Mouse (Mus musculus) kidney, postnatal 36 days (tissue): Measurements from ENCODE around the gene Tarsl2.

ENCODE experiments used
- DNase-seq, 2 experiments: peaks; one replicate each; pipeline ENCODE4 v3.0.0; 2021 to 2022; ENCODE audit warnings: mixed read lengths in 2 of 2

The Tarsl2 gene

DNA sequence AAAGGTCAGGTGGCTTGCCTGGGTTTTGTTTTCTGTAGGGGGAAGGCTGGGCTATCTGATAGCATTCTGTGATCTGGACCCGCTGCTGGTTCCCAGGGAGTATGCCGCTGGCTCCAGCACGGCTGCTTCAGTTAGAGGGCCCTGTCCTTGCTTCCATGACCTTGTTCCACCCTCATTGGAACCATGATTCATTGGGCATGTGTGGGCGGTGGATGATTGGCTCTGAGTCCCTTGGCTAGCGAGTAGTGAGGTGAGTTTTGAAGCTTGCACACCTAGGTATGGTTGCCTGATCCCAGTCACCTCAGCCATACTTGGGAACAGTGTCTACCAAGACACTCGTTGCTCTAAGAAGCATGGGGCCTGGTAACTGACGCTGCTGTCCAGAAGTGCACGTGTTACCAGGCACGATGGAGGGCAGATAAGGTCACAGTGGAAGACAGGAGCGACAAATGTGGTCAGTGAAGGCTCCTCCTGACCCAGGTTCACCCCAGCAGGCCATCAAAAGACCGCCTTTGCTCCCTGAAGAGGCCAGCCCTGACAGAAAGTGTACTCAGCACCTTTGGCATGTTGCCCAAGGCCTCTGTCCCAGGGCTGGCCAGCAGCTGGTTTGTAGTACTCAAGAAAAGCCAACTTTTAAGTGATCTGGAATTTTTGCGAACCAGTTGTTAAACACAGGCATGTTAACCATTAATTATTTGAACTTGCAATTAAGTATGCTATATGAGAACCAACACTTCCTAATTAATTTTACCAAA lies 92.8 kb downstream of the Tarsl2 start:
- peak; percentile 57 to 78 for DNase-seq
